Mouse (Mus musculus) hindbrain, embryonic 10.5 days (tissue): ENCODE data around the gene Olfr373. TPM values are rescaled to one million over a fixed set of nuclear protein-coding genes. Genes with fewer than 3 reads are reported as not detected.
"Not testable (repeated sequence)": the region's sequence is repeated elsewhere in the genome, so short reads cannot be mapped to it uniquely, and the experiment has no call there.

Source experiments
- DNase-seq: peaks from one replicate; pipeline ENCODE4 v3.0.0-alpha.2; 2017; ENCODE audit warnings: low spot score
- H3K27ac ChIP-seq: fragments of 300-500 bp; sonication (generic); 2 replicates; pipeline ENCODE4 v1.5.1; 2016; ENCODE audit warnings: mild to moderate bottlenecking, moderate library complexity
- H3K27me3 ChIP-seq: fragments of 300-500 bp; sonication (generic); 2 replicates; pipeline ENCODE4 v1.6.1; 2016; ENCODE audit warnings: mild to moderate bottlenecking; ENCODE audit not compliant: poor library complexity, insufficient read depth, severe bottlenecking
- H3K36me3 ChIP-seq: fragments of 300-500 bp; sonication (generic); 2 replicates; pipeline ENCODE4 v1.6.1; 2016; ENCODE audit warnings: mild to moderate bottlenecking, moderate library complexity
- H3K4me1 ChIP-seq: fragments of 300-500 bp; sonication (generic); replicated peaks from 2 replicates; pipeline ENCODE4 v1.6.1; 2016; ENCODE audit warnings: mild to moderate bottlenecking
- H3K4me3 ChIP-seq: fragments of 300-500 bp; sonication (generic); 2 replicates; pipeline ENCODE4 v1.5.1; 2016; ENCODE audit warnings: mild to moderate bottlenecking, moderate library complexity
- H3K9me3 ChIP-seq: fragments of 300-500 bp; sonication (generic); 2 replicates; pipeline ENCODE4 v1.6.1; 2016; ENCODE audit warnings: mild to moderate bottlenecking, moderate library complexity
- WGBS: fragments of 180-500 bp; shearing (Covaris S2); methylation state at CpG from one replicate; pipeline ENCODE4 v1.1.7; 2016; 5-methylcytosine and 5-hydroxymethylcytosine counted together
- polyA plus RNA-seq: library from polyadenylated mRNA; unstranded; fragments of >200 nt; fragmentation: Nextera tagmentation; extraction: Ambion mirVana; gene quantifications from 2 replicates; pipeline ENCODE4 v1.2.1, GENCODE M21; 2016

The Olfr373 gene
- polyA plus RNA-seq, 1 experiment from 2014 or later = not detected

GRCm38 (mm10) chr8:72112486-72112885 is 29.5 kb downstream of the Olfr373 start:
- Histone ChIP-seq H3K27me3 (no peaks in the 10 kb centered on the region), H3K27ac (no peak overlapping the region), H3K4me3 (no peak overlapping the region), H3K4me1 (no peaks in the 10 kb centered on the region), H3K9me3 (no peaks in the 10 kb centered on the region), H3K36me3 (no peaks in the 10 kb centered on the region)
- WGBS = 71% methylated on average over 3 of the region's 3 CpGs
- DNase-seq = no peak

DNA sequence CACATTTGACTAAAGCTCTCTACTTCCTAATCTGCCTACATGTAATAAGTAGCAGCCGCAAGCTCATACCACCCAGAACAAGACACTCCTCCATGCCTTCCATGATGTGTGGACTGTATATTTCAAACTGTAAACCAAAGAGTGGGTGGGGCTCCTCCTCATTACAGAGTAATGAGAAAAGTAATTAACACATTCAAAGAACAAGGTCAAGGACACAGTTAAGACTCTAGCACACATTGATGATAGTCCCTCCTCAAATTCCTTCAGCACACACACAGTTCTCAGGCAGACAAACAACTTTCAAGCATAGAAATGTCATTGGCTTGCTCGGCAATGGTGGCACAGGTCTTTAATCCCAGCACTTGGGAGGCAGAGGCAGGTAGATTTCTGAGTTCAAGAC is 32.2 kb downstream of the Olfr373 start:
- no peak overlapping the region for H3K27ac ChIP-seq
- H3K36me3 ChIP-seq = no peaks in the 10 kb centered on the region
- no peak for DNase-seq
- H3K4me1 ChIP-seq = no peaks in the 10 kb centered on the region
- H3K9me3 ChIP-seq = no peaks in the 10 kb centered on the region
- H3K27me3 ChIP-seq = no peaks in the 10 kb centered on the region
- WGBS = 88% methylated on average over 2 of the region's 2 CpGs
- H3K4me3 ChIP-seq = no peak overlapping the region

- WGBS = 53% methylated on average over 4 of the region's 4 CpGs
- Histone ChIP-seq H3K36me3 (no peaks in the 10 kb centered on the region), H3K4me1 (0 out of 2 replicates have a peak, but pooled peaks cover 6% of the 10 kb centered on the region), H3K27me3 (no peaks in the 10 kb centered on the region), H3K9me3 (no peaks in the 10 kb centered on the region), H3K4me3 (no peak overlapping the region), H3K27ac (no peak overlapping the region)
- DNase-seq = no peak
Observed at GRCm38 (mm10) chr8:72118616-72119015, 35.6 kb downstream of the Olfr373 start.

GRCm38 (mm10) chr8:72121486-72121885 is 38.5 kb downstream of the Olfr373 start:
- H3K27me3 ChIP-seq, H3K36me3 ChIP-seq, DNase-seq, H3K4me1 ChIP-seq, H3K27ac ChIP-seq, H3K9me3 ChIP-seq, H3K4me3 ChIP-seq: not testable (repeated sequence)
- 66% methylated on average over 3 of the region's 3 CpGs for WGBS

DNA sequence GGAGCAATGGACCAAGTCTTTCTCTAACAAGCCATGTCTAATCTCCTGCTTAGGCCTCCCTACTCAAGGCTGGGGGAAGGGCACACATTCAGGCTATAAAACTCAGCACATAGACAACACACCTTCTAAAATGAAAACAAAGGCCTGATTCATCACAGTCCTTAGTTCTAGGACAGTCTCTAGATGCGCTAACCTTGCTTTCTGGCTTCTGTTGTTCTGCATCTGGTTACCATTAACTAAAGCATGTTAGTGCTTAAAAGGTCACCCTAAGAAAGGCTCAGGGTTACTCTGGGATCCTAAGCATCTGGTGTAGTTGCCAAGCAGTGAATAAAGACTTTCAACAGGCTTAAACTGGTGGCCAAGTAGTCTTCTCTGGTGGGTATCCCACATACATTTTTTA is 39.0 kb downstream of the Olfr373 start:
- no peak for DNase-seq
- no peaks in the 10 kb centered on the region for H3K36me3 ChIP-seq
- 0 out of 2 replicates have a peak, but pooled peaks cover 6% of the 10 kb centered on the region for H3K4me1 ChIP-seq
- H3K4me3 ChIP-seq = no peak overlapping the region
- H3K9me3 ChIP-seq = 0 out of 2 replicates have a peak, but pooled peaks cover 3% of the 10 kb centered on the region
- H3K27me3 ChIP-seq = no peaks in the 10 kb centered on the region
- no peak overlapping the region for H3K27ac ChIP-seq
- WGBS = 35% methylated on average over 1 of the region's 1 CpGs

- WGBS = 77% methylated on average over 1 of the region's 1 CpGs
- Histone ChIP-seq H3K27me3 (no peaks in the 10 kb centered on the region), H3K4me3 (no peak overlapping the region), H3K9me3 (0 out of 2 replicates have a peak, but pooled peaks cover 3% of the 10 kb centered on the region), H3K27ac (no peak overlapping the region), H3K4me1 (peaks cover 10% of the 10 kb centered on the region), H3K36me3 (no peaks in the 10 kb centered on the region)
- DNase-seq = no peak
Observed at GRCm38 (mm10) chr8:72127834-72128233, 44.9 kb downstream of the Olfr373 start.

DNA sequence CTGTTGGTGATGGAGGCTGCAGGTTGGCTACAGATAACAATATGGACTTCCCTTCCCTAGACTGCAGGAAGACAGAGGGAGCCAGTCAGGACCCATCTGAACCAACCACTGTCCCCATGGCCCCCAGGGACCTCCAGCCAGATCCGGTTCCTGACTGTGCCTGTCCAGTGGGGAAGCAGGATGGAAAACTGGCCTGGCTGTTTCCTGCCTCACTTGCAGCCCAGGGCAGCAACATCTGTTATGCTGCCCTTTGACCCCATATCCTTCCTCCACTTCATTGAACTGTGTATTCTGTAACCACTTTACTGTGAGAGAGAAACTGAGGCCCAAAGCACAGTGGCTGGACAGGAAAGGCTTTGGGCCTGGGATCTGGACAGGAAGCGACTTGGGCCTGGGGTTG is 48.3 kb downstream of the Olfr373 start:
- 61% methylated on average over 2 of the region's 2 CpGs for WGBS
- Histone ChIP-seq H3K36me3 (no peaks in the 10 kb centered on the region), H3K9me3 (no peaks in the 10 kb centered on the region), H3K27ac (peak overlapping the region; percentile 56; the same call in 1 of the 2 replicates), H3K4me3 (no peak overlapping the region), H3K27me3 (no peaks in the 10 kb centered on the region), H3K4me1 (peaks cover 25% of the 10 kb centered on the region)
- DNase-seq = peak; percentile 33

GRCm38 (mm10) chr8:72131901-72132300 is 48.9 kb downstream of the Olfr373 start:
- Histone ChIP-seq H3K4me1 (peaks cover 31% of the 10 kb centered on the region), H3K4me3 (no peak overlapping the region), H3K27ac (peak overlapping the region; percentile 56; the same call in 1 of the 2 replicates), H3K27me3 (no peaks in the 10 kb centered on the region), H3K9me3 (no peaks in the 10 kb centered on the region), H3K36me3 (no peaks in the 10 kb centered on the region)
- DNase-seq = no peak
- 86% methylated on average over 2 of the region's 2 CpGs for WGBS

DNA sequence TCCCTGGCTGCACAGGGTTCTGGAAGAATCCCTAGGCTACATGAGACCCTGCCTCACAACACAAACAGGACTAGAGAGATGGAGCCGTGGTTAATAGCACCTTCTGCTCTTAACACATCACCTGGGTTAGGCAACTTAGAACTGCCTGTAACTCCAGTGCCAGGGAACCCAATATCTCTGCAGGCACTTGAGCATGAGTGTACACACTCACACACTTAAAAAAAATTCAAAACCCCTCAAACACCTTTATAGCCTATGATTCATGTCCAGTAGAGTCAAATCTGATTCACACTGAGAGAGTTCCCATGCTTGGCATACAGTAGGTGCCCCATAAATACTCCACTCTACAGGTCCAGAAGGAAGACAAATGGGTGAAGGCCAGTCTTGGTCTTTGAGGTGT is 49.4 kb downstream of the Olfr373 start:
- no peaks in the 10 kb centered on the region for H3K27me3 ChIP-seq
- DNase-seq = no peak
- WGBS = 74% methylated on average over 1 of the region's 1 CpGs

GRCm38 (mm10) chr8:72132891-72133290 is 49.9 kb downstream of the Olfr373 start:
- no peak for DNase-seq
- 77% methylated on average over 1 of the region's 1 CpGs for WGBS
- Histone ChIP-seq H3K4me1 (peaks cover 40% of the 10 kb centered on the region), H3K36me3 (peaks cover 1% of the 10 kb centered on the region), H3K4me3 (no peak overlapping the region), H3K27me3 (no peaks in the 10 kb centered on the region), H3K27ac (no peak overlapping the region), H3K9me3 (no peaks in the 10 kb centered on the region)

More for the DNA sequence above, 49.4 kb downstream of the Olfr373 start:
- Histone ChIP-seq H3K9me3 (no peaks in the 10 kb centered on the region), H3K4me3 (no peak overlapping the region), H3K36me3 (no peaks in the 10 kb centered on the region), H3K4me1 (peaks cover 36% of the 10 kb centered on the region), H3K27ac (no peak overlapping the region)

GRCm38 (mm10) chr8:72133507-72133906 is 50.5 kb downstream of the Olfr373 start:
- no peaks in the 10 kb centered on the region for H3K9me3 ChIP-seq
- peaks cover 47% of the 10 kb centered on the region for H3K4me1 ChIP-seq
- H3K27me3 ChIP-seq = no peaks in the 10 kb centered on the region
- H3K4me3 ChIP-seq = no peak overlapping the region
- H3K36me3 ChIP-seq = peaks cover 7% of the 10 kb centered on the region
- DNase-seq = no peak
- no peak overlapping the region for H3K27ac ChIP-seq
- 57% methylated on average over 1 of the region's 1 CpGs for WGBS

DNA sequence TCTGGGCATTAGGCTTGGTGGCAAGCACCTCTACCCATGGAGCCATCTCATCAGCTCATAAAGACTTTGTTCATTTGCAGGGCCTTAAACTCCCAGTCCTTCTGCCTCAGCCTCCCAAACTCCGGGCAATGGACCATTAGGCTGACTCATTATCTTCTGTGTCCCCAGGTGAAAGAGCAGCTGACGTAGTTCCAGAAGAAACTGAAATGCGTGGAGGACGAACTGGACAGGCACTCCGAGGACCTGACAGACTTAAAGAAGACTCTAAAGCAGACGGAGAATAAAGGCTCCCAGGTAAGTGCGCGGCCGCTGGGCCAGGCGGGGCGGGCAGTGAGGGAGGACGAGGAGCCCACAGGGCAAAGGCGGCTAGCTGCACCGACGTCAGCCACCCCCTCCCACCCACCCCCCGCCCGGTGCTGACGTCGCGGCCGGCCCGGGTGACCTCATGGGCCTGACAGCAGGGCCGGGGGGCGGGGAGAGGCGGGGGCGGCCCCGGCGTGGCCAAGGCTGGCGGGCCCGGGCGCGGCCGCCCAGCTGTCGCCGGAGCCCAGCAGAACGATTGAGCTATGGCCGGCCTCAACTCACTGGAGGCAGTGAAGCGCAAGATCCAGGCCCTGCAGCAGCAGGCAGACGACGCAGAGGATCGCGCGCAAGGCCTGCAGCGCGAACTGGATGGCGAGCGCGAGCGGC is 51.9 kb downstream of the Olfr373 start, which contains the start of gene Tpm4:
Gene Tpm4 (plus strand): TSS at position 220 of the 690 bp plus-strand sequence.
- H3K4me1 ChIP-seq = peaks cover 47% of the 10 kb centered on the region
- no peaks in the 10 kb centered on the region for H3K9me3 ChIP-seq
- H3K36me3 ChIP-seq = peaks cover 21% of the 10 kb centered on the region
- peak within 1 kb of the TSS; percentile 88 for H3K4me3 ChIP-seq
- peak; percentile 83 for DNase-seq
- WGBS = under 1% methylated on average over 47 of the region's 49 CpGs
- no peaks in the 10 kb centered on the region for H3K27me3 ChIP-seq
- peak within 1 kb of the TSS; percentile 99 for H3K27ac ChIP-seq

- DNase-seq = peak; percentile 79
- Histone ChIP-seq H3K36me3 (peaks cover 29% of the 10 kb centered on the region), H3K27ac (peak overlapping the region; percentile 99), H3K4me3 (peak overlapping the region; percentile 88), H3K9me3 (no peaks in the 10 kb centered on the region), H3K27me3 (no peaks in the 10 kb centered on the region), H3K4me1 (peaks cover 47% of the 10 kb centered on the region)
- WGBS = under 1% methylated on average over 62 of the region's 62 CpGs
Observed at GRCm38 (mm10) chr8:72135446-72136301, 52.7 kb downstream of the Olfr373 start.
